Mouse (Mus musculus): ENCODE measurements at regions not wholly inside any gene's neighbourhood (a gene's known extent, or its start where the extent isn't known, plus 50 kb on each side); places are given as distances from the start of the nearest gene placed in this dataset.

- TF ChIP-seq POLR2A (IDR thresholded peaks at IDR 0.05; ENCODE audit: insufficient read length, low read depth) (no peak), CEBPB (IDR thresholded peaks at IDR 0.05; ENCODE audit: insufficient read depth, poor library complexity, severe bottlenecking) (no peak), POLR2AphosphoS2 (IDR thresholded peaks at IDR 0.05; ENCODE audit: insufficient read length, low read depth) (no peak), MYOD1 (IDR thresholded peaks at IDR 0.05; ENCODE audit: control insufficient read depth in 1 of 3, insufficient read length in 2 of 3, low read depth in 2 of 3) (no peak), TCF12 (IDR thresholded peaks at IDR 0.05; ENCODE audit: insufficient read depth, poor library complexity, severe bottlenecking) (no peak), MAX (IDR thresholded peaks at IDR 0.05; ENCODE audit: low read depth) (no peak)
These were observed 64.9 kb upstream of the Pfn2 start for GRCm38 (mm10) chr3:57912650-57913343.
